Mouse (Mus musculus) liver, embryonic 13.5 days (tissue): ENCODE results near the gene Avpr1a. TPM values are rescaled to one million over a fixed set of nuclear protein-coding genes. Genes with fewer than 3 reads are reported as not detected.
A peak's percentile ranks its signal among the peaks of the same experiment; 100 is the strongest.

Source experiments
- ATAC-seq: fragments of 200-750 bp; cut with Nextera tagmentation; 2 replicates; pipeline ENCODE4 v1.8.0; 2017; ENCODE audit warnings: low read depth, mild to moderate bottlenecking, moderate number of reproducible peaks, moderate library complexity
- DNase-seq: peaks from one replicate; pipeline ENCODE4 v3.0.0; 2022
- H3K27ac ChIP-seq: fragments of 300-500 bp; sonication (generic); 2 replicates; pipeline ENCODE4 v1.5.1; 2015; ENCODE audit warnings: moderate library complexity, mild to moderate bottlenecking, inconsistent platforms
- H3K27me3 ChIP-seq: fragments of 300-500 bp; sonication (generic); 2 replicates; pipeline ENCODE4 v1.6.1; 2015; ENCODE audit warnings: mild to moderate bottlenecking, inconsistent platforms
- H3K36me3 ChIP-seq: fragments of 300-500 bp; sonication (generic); 2 replicates; pipeline ENCODE4 v1.6.1; 2015; ENCODE audit warnings: mild to moderate bottlenecking, inconsistent platforms
- H3K4me1 ChIP-seq: fragments of 300-500 bp; sonication (generic); replicated peaks from 2 replicates; pipeline ENCODE4 v1.6.1; 2015; ENCODE audit warnings: inconsistent platforms
- H3K4me2 ChIP-seq: fragments of 300-500 bp; sonication (generic); 2 replicates; pipeline ENCODE4 v1.6.1; 2015; ENCODE audit warnings: inconsistent platforms, mild to moderate bottlenecking, moderate library complexity
- H3K4me3 ChIP-seq: fragments of 300-500 bp; sonication (generic); replicated peaks from 2 replicates; pipeline ENCODE4 v1.5.1; 2015; ENCODE audit warnings: mild to moderate bottlenecking, inconsistent platforms
- H3K9ac ChIP-seq: fragments of 300-500 bp; sonication (generic); 2 replicates; pipeline ENCODE4 v1.6.1; 2015; ENCODE audit warnings: mild to moderate bottlenecking, inconsistent platforms
- H3K9me3 ChIP-seq: fragments of 300-500 bp; sonication (generic); replicated peaks from 2 replicates; pipeline ENCODE4 v1.6.1; 2016; ENCODE audit warnings: inconsistent platforms
- WGBS: fragments of 180-500 bp; shearing (Covaris S2); methylation state at CpG from one replicate; pipeline ENCODE4 v1.1.7; 2015; ENCODE audit not compliant: insufficient replicate concordance; 5-methylcytosine and 5-hydroxymethylcytosine counted together
- polyA plus RNA-seq: library from polyadenylated mRNA; unstranded; fragments of >200 nt; fragmentation: Nextera tagmentation; extraction: Ambion mirVana; gene quantifications from 2 replicates; pipeline ENCODE4 v1.2.1, GENCODE M21; 2015

Gene Avpr1a
- polyA plus RNA-seq: 2.4 and 3.6 TPM in 2 replicates

- Histone ChIP-seq H3K36me3 (no peaks in the 10 kb centered on the region), H3K4me3 (peak within 1 kb of the TSS; percentile 51), H3K4me1 (peaks cover 5% of the 10 kb centered on the region; the same call in 1 of the 2 replicates), H3K9ac (peak within 1 kb of the TSS; percentile 6; the same call in 1 of the 2 replicates), H3K27ac (no peak within 1 kb of the TSS), H3K9me3 (no peaks in the 10 kb centered on the region), H3K27me3 (peaks cover 29% of the 10 kb centered on the region), H3K4me2 (peak within 1 kb of the TSS; percentile 59)
- 9% methylated on average over 34 of the region's 34 CpGs for WGBS
- DNase-seq (no peak), ATAC-seq (0 out of 2 replicates have a peak, but pooled peaks have one; percentile 31)
Measured at GRCm38 (mm10) chr10:122447861-122448716, at the start of gene Avpr1a. Avpr1a (plus strand) TSS chr10:122448499.

- ATAC-seq: no peak
- Histone ChIP-seq H3K9ac (no peak overlapping the region), H3K4me3 (no peak overlapping the region), H3K9me3 (no peaks in the 10 kb centered on the region), H3K4me2 (no peak overlapping the region), H3K36me3 (no peaks in the 10 kb centered on the region), H3K4me1 (no peaks in the 10 kb centered on the region), H3K27me3 (no peaks in the 10 kb centered on the region), H3K27ac (no peak overlapping the region)
- 28% methylated on average over 1 of the region's 1 CpGs for WGBS
- DNase-seq: no peak
Measured at GRCm38 (mm10) chr10:122402270-122402669, 46.0 kb upstream of the Avpr1a start.

GRCm38 (mm10) chr10:122406333-122406732, 42.0 kb upstream of the Avpr1a start:
- H3K27ac ChIP-seq: no peak overlapping the region
- H3K9me3 ChIP-seq: no peaks in the 10 kb centered on the region
- no peak overlapping the region for H3K9ac ChIP-seq
- H3K4me3 ChIP-seq: no peak overlapping the region
- no peaks in the 10 kb centered on the region for H3K36me3 ChIP-seq
- no peaks in the 10 kb centered on the region for H3K27me3 ChIP-seq
- no peak overlapping the region for H3K4me2 ChIP-seq
- 78% methylated on average over 6 of the region's 6 CpGs for WGBS
- ATAC-seq (no peak), DNase-seq (no peak)
- H3K4me1 ChIP-seq: no peaks in the 10 kb centered on the region

GRCm38 (mm10) chr10:122408697-122409409, 39.4 kb upstream of the Avpr1a start:
- no peak for DNase-seq
- WGBS: 63% methylated on average over 7 of the region's 7 CpGs
- no peak overlapping the region for H3K27ac ChIP-seq
- no peak for ATAC-seq
- H3K4me1 ChIP-seq: no peaks in the 10 kb centered on the region
- no peak overlapping the region for H3K9ac ChIP-seq
- H3K36me3 ChIP-seq: no peaks in the 10 kb centered on the region
- no peak overlapping the region for H3K4me3 ChIP-seq
- H3K27me3 ChIP-seq: no peaks in the 10 kb centered on the region
- H3K9me3 ChIP-seq: no peaks in the 10 kb centered on the region
- H3K4me2 ChIP-seq: no peak overlapping the region

GRCm38 (mm10) chr10:122410791-122411190, 37.5 kb upstream of the Avpr1a start:
- no peaks in the 10 kb centered on the region for H3K27me3 ChIP-seq
- ATAC-seq (no peak), DNase-seq (no peak)
- no peak overlapping the region for H3K4me3 ChIP-seq
- no peaks in the 10 kb centered on the region for H3K4me1 ChIP-seq
- 37% methylated on average over 2 of the region's 2 CpGs for WGBS
- H3K9me3 ChIP-seq: no peaks in the 10 kb centered on the region
- no peak overlapping the region for H3K4me2 ChIP-seq
- H3K36me3 ChIP-seq: no peaks in the 10 kb centered on the region
- H3K27ac ChIP-seq: no peak overlapping the region
- no peak overlapping the region for H3K9ac ChIP-seq

GRCm38 (mm10) chr10:122432690-122433089, 15.6 kb upstream of the Avpr1a start:
- H3K27me3 ChIP-seq: no peaks in the 10 kb centered on the region
- H3K9ac ChIP-seq: no peak overlapping the region
- WGBS: 57% methylated on average over 4 of the region's 4 CpGs
- no peak overlapping the region for H3K4me2 ChIP-seq
- no peaks in the 10 kb centered on the region for H3K36me3 ChIP-seq
- H3K27ac ChIP-seq: no peak overlapping the region
- H3K4me3 ChIP-seq: no peak overlapping the region
- no peaks in the 10 kb centered on the region for H3K4me1 ChIP-seq
- DNase-seq (no peak), ATAC-seq (no peak)
- no peaks in the 10 kb centered on the region for H3K9me3 ChIP-seq

- ATAC-seq: no peak
Measured at GRCm38 (mm10) chr10:122447275-122447674, 1.0 kb upstream of the Avpr1a start.

GRCm38 (mm10) chr10:122448717-122449611, 665 bp downstream of the Avpr1a start:
- peak overlapping the region; percentile 51 for H3K4me3 ChIP-seq
- H3K9me3 ChIP-seq: no peaks in the 10 kb centered on the region
- ATAC-seq (peak; percentile 36; the same call in 1 of the 2 replicates), DNase-seq (no peak)
- peaks cover 5% of the 10 kb centered on the region; the same call in 1 of the 2 replicates for H3K4me1 ChIP-seq
- H3K27ac ChIP-seq: no peak overlapping the region
- no peaks in the 10 kb centered on the region for H3K36me3 ChIP-seq
- 2% methylated on average over 70 of the region's 70 CpGs for WGBS
- peaks cover 29% of the 10 kb centered on the region for H3K27me3 ChIP-seq
- H3K9ac ChIP-seq: peak overlapping the region; percentile 6; the same call in 1 of the 2 replicates
- peak overlapping the region; percentile 59 for H3K4me2 ChIP-seq

More at GRCm38 (mm10) chr10:122447275-122447674, 1.0 kb upstream of the Avpr1a start:
- DNase-seq: peak; percentile 3
- H3K9me3 ChIP-seq: no peaks in the 10 kb centered on the region
- H3K4me3 ChIP-seq: no peak overlapping the region
- no peak overlapping the region for H3K9ac ChIP-seq
- H3K27me3 ChIP-seq: peaks cover 29% of the 10 kb centered on the region
- 21% methylated on average over 8 of the region's 10 CpGs for WGBS
- no peaks in the 10 kb centered on the region for H3K36me3 ChIP-seq
- peaks cover 5% of the 10 kb centered on the region; the same call in 1 of the 2 replicates for H3K4me1 ChIP-seq
- no peak overlapping the region for H3K4me2 ChIP-seq
- H3K27ac ChIP-seq: no peak overlapping the region

- Histone ChIP-seq H3K27me3 (peaks cover 29% of the 10 kb centered on the region), H3K36me3 (no peaks in the 10 kb centered on the region), H3K9ac (no peak overlapping the region), H3K4me3 (peak overlapping the region; percentile 51; the same call in 1 of the 2 replicates), H3K27ac (no peak overlapping the region), H3K4me2 (peak overlapping the region; percentile 59; the same call in 1 of the 2 replicates), H3K4me1 (peaks cover 5% of the 10 kb centered on the region; the same call in 1 of the 2 replicates), H3K9me3 (no peaks in the 10 kb centered on the region)
- DNase-seq (no peak), ATAC-seq (no peak)
Measured at GRCm38 (mm10) chr10:122449856-122450255, 1.6 kb downstream of the Avpr1a start.

GRCm38 (mm10) chr10:122453466-122453865, 5.2 kb downstream of the Avpr1a start:
- peaks cover 20% of the 10 kb centered on the region for H3K27me3 ChIP-seq
- H3K4me3 ChIP-seq: no peak overlapping the region
- H3K4me1 ChIP-seq: peaks cover 5% of the 10 kb centered on the region; the same call in 1 of the 2 replicates
- H3K9ac ChIP-seq: no peak overlapping the region
- DNase-seq (no peak), ATAC-seq (no peak)
- no peaks in the 10 kb centered on the region for H3K36me3 ChIP-seq
- H3K4me2 ChIP-seq: no peak overlapping the region
- H3K27ac ChIP-seq: no peak overlapping the region
- H3K9me3 ChIP-seq: no peaks in the 10 kb centered on the region
- WGBS: 45% methylated on average over 3 of the region's 3 CpGs
